Mouse (Mus musculus): Measurements from ENCODE around the gene Ulk3. TPM values are rescaled to one million over a fixed set of nuclear protein-coding genes. Genes with fewer than 3 reads are reported as not detected.

The Ulk3 gene
- polyA plus RNA-seq, 1 experiment from 2014 or later = 12.8 TPM

GRCm38 (mm10) chr9:57643169-57643855 is 54.1 kb downstream of the Ulk3 start:
- DNase-seq (ENCODE audit: extremely low spot score, low spot score) = no peak
- peaks cover 6% of the 10 kb centered on the region; the same call in 1 of the 2 replicates for H3K27me3 ChIP-seq (ENCODE audit: poor library complexity, severe bottlenecking)
- H3K9me3 ChIP-seq = no peaks in the 10 kb centered on the region
- H3K36me3 ChIP-seq (replicated peaks) = peaks cover 22% of the 10 kb centered on the region
- peak overlapping the region; percentile 98 for H3K4me3 ChIP-seq
- H3K4me1 ChIP-seq = peaks cover 77% of the 10 kb centered on the region
- H3K27ac ChIP-seq = peak overlapping the region; percentile 99; the same call in 1 of the 2 replicates
- 79% methylated on average over 9 of the region's 9 CpGs for WGBS

DNA sequence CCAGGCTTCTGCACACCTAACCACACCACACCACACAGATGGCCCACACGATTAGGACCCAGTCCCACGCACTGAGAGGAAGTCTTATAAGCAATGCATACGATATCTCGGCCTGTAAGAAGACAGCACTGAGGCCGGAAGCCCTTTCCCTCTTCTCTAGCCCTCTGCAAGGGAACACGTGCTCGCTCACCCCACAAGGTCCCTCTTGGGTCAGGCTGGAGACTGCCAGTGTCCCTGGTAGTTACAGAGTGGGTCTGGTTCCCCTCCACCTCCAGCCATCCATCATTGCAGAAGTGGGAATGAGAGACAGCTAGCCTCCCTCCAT is 54.6 kb downstream of the Ulk3 start:
- peaks cover 72% of the 10 kb centered on the region for H3K4me1 ChIP-seq
- WGBS = 81% methylated on average over 7 of the region's 7 CpGs
- H3K36me3 ChIP-seq (replicated peaks) = peaks cover 22% of the 10 kb centered on the region
- H3K9me3 ChIP-seq = no peaks in the 10 kb centered on the region
- no peak for DNase-seq (ENCODE audit: extremely low spot score, low spot score)
- H3K27ac ChIP-seq = peak overlapping the region; percentile 99
- H3K27me3 ChIP-seq (ENCODE audit: poor library complexity, severe bottlenecking) = peaks cover 6% of the 10 kb centered on the region; the same call in 1 of the 2 replicates
- peak overlapping the region; percentile 98 for H3K4me3 ChIP-seq

- Histone ChIP-seq H3K27ac (peak overlapping the region; percentile 99), H3K4me3 (peak overlapping the region; percentile 98), H3K27me3 (ENCODE audit: poor library complexity, severe bottlenecking) (peaks cover 6% of the 10 kb centered on the region; the same call in 1 of the 2 replicates), H3K9me3 (no peaks in the 10 kb centered on the region), H3K36me3 (replicated peaks) (peaks cover 22% of the 10 kb centered on the region), H3K4me1 (peaks cover 65% of the 10 kb centered on the region)
- 0% methylated on average over 18 of the region's 18 CpGs for WGBS
- DNase-seq (ENCODE audit: extremely low spot score, low spot score) = no peak
Measured at GRCm38 (mm10) chr9:57644442-57644943, 55.2 kb downstream of the Ulk3 start.

DNA sequence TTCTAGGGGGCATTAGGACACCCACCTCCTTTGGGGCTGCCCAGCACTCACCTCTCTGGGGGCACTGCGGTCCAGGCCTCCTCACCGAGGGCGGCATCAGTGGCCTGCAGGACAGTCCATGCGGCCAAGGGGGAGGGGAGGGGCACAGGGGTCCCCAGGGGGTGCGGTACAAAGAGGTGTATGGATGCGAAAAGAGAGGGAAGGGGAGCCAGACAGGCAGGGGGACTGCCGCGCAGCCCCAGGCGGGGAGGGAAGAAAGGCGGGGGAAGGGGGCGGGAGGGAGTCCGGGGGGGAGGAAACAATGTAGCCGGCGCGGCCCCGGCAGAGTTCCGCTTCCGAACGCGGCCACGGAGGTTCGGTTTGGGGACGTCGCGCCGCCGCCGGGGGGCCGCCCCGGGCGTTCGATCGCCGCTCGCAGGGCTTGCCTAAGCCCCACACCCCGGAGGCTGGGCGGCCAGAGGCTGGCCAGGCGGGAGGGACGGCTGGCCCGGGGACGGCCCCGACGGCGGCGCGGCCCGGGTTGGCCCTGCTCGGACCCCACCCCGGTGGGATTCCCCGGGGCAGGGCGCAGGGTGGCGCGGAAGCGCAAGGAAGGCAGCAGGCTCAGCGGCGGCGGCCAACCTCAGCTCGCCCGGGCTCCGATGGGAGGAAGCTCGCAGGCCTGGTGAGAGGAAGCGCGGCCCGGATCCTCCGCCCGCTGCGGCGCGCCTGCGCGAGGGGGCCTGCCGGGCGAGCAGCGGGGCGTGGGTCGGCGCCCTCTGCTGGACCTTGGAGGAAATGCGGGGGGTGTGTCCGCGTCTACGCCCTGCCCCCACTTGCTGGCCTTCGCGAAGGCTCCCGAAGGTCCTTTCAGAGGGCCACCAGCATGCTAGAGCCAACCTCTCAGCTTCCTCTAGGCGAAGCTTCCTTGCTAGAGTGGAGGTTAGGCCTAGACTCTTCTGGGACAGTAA is 56.0 kb downstream of the Ulk3 start:
- H3K27ac ChIP-seq = peak overlapping the region; percentile 99
- under 1% methylated on average over 73 of the region's 85 CpGs for WGBS
- H3K9me3 ChIP-seq = no peaks in the 10 kb centered on the region
- peak; percentile 92 for DNase-seq (ENCODE audit: extremely low spot score, low spot score)
- H3K27me3 ChIP-seq (ENCODE audit: poor library complexity, severe bottlenecking) = peaks cover 6% of the 10 kb centered on the region; the same call in 1 of the 2 replicates
- H3K4me1 ChIP-seq = peaks cover 59% of the 10 kb centered on the region
- H3K36me3 ChIP-seq (replicated peaks) = peaks cover 22% of the 10 kb centered on the region
- H3K4me3 ChIP-seq = peak overlapping the region; percentile 98

Other genes with a start within 250 kb of the Ulk3 start
- gene Ppcdc, start 149.3 kb upstream of the Ulk3 start, polyA plus RNA-seq (2016; fragmentation: Nextera tagmentation; extraction: Ambion mirVana) = 24.8 and 25.6 TPM in 2 replicates
- 12.9 and 15.5 TPM in 2 replicates for gene Scamp5, start 121.4 kb upstream of the Ulk3 start, polyA plus RNA-seq (2016; fragmentation: Nextera tagmentation; extraction: Ambion mirVana)
- 1.2 and 1.4 TPM in 2 replicates for gene Rpp25, start 85.4 kb upstream of the Ulk3 start, polyA plus RNA-seq (2016; fragmentation: Nextera tagmentation; extraction: Ambion mirVana)
- gene Cox5a, start 68.2 kb upstream of the Ulk3 start, polyA plus RNA-seq (2016; fragmentation: Nextera tagmentation; extraction: Ambion mirVana) = 686 and 693 TPM in 2 replicates
- 17.7 and 18.7 TPM in 2 replicates for gene Fam219b, start 51.9 kb upstream of the Ulk3 start, polyA plus RNA-seq (2016; fragmentation: Nextera tagmentation; extraction: Ambion mirVana)
- gene Mpi, start 36.7 kb upstream of the Ulk3 start, polyA plus RNA-seq (2016; fragmentation: Nextera tagmentation; extraction: Ambion mirVana) = 63.2 and 66.9 TPM in 2 replicates
- gene Scamp2, start 28.5 kb upstream of the Ulk3 start, polyA plus RNA-seq (2016; fragmentation: Nextera tagmentation; extraction: Ambion mirVana) = 51.1 and 52.8 TPM in 2 replicates
- 1.9 and 2.9 TPM in 2 replicates for gene Cplx3, start 16.8 kb downstream of the Ulk3 start, polyA plus RNA-seq (2016; fragmentation: Nextera tagmentation; extraction: Ambion mirVana)
- not detected in 2 replicates for gene Lman1l, start 31.3 kb downstream of the Ulk3 start, polyA plus RNA-seq (2016; fragmentation: Nextera tagmentation; extraction: Ambion mirVana)
- gene Csk, start 64.2 kb downstream of the Ulk3 start, polyA plus RNA-seq (2016; fragmentation: Nextera tagmentation; extraction: Ambion mirVana) = 28.8 and 33.9 TPM in 2 replicates
- not detected in 2 replicates for gene Cyp1a2, start 94.3 kb downstream of the Ulk3 start, polyA plus RNA-seq (2016; fragmentation: Nextera tagmentation; extraction: Ambion mirVana)
- 0.14 TPM in 1 of 2 replicates, not detected in the other for gene Cyp1a1, start 98.5 kb downstream of the Ulk3 start, polyA plus RNA-seq (2016; fragmentation: Nextera tagmentation; extraction: Ambion mirVana)
- gene Edc3, start 119.1 kb downstream of the Ulk3 start, polyA plus RNA-seq (2016; fragmentation: Nextera tagmentation; extraction: Ambion mirVana) = 42.8 and 43.9 TPM in 2 replicates
- 92.5 and 95.1 TPM in 2 replicates for gene Clk3, start 176.4 kb downstream of the Ulk3 start, polyA plus RNA-seq (2016; fragmentation: Nextera tagmentation; extraction: Ambion mirVana)
- 41.0 and 41.7 TPM in 2 replicates for gene Arid3b, start 247.3 kb downstream of the Ulk3 start, polyA plus RNA-seq (2016; fragmentation: Nextera tagmentation; extraction: Ambion mirVana)